Mouse (Mus musculus) left cerebral cortex, adult 18-20 months (tissue): ENCODE measurements at regions not wholly inside any gene's neighbourhood (a gene's known extent, or its start where the extent isn't known, plus 50 kb on each side); places are given as distances from the start of the nearest gene placed in this dataset.

Experiments used
- DNase-seq, 2 experiments: peaks; one replicate each; pipeline ENCODE4 v3.0.0; 2021 to 2022; ENCODE audit warnings: low spot score in 2 of 2, mixed read lengths in 1 of 2

GRCm38 (mm10) chr8:112933815-112934214 is 364.0 kb downstream of the Cntnap4 start:
- no peak for DNase-seq

DNA sequence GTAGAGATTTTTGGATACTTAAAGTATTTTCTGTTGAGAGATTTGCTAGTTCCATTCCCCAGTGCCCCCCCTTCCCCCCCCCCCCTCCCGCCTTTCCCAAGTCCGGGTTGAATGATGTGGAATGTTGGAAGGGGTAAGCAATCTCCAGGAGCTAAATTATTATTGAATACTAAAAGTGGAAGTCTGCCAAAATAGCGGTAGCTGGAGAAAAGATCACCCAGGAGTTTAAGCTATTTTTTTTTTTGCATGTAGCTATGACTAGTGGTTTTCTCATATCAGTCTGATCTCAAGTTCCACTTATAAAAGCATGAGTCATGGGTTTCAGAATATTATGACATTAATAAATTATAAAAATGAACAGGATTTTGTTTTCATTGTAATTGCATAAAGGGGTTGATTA is 365.6 kb downstream of the Cntnap4 start:
- DNase-seq = no peak

DNA sequence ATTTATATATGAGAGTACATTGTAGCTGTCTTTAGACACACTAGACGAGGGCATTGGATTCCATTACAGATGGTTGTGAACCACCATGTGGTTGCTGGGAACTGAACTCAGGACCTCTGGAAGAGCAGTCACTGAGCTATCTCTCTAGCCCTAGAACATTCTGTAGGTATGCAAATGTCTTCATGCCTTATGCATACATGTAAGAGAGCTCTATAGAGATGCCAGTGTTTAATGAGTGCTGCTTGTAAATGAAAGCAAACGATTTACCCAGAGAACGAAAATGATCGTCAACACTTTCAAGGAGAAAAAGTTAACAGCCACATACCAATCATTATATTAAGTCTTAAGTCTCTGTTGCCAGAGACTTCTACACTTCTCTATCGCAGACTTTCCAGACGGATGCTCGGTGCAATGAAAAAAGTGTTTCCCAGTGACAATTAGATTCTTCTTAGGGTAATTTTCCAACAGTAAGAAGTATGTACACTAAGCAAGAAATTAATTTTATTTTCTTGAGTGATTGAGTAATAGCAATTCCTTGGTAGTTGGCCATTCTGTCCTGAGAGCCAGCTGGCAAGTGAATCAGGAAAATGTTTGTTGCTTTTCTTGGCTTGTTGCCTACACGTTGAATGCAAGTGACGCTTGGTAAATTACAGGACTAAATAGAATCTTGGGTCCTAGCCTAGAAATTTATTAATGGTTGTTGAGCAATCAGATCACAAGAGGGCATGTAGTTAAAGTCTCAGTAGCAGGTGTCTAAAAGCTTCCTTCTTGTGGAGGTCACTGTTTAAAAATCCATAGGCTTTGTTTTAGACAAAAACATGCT is 366.3 kb downstream of the Cntnap4 start:
- no peak for DNase-seq

DNA sequence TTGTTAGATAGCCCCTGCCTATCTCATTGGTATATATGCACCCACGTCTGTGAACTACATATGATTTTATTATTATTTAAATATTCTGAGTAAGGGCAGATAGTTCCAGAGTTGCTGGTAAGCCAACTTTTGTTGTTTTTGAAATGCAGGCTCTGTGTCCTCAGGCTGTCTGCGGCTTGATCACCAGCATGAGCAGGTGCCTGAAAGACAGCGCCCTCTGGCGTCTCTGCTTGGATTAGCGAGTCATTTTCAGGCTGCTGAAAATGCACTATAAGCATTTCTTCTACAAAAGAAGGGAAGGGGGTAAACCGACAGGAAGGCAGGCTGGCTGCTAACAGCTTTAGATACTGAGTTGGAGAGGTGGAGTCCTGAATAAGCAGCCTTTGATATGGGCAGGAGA is 402.6 kb downstream of the Cntnap4 start:
- DNase-seq = peak; percentile 87 to 88

DNA sequence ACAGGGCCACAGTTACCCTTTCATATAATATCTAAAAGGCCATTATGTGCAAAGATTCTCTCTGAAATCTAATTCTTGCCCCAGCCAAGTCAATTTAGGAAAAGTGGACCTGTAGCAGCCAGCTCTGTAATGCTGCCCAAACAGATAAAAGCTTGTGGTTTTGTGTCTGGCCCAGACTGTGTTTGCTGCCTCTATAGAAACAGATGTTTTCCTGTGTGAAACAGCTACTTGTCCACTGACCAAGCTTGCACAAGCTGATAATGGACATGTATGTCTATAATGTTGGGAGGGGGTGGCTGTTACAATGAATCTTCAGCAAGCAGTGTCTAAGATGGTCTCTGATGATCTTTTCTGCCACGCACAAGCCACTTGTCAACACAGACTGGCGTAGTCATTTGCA is 405.9 kb downstream of the Cntnap4 start:
- DNase-seq = no peak

GRCm38 (mm10) chr8:112976312-112976711 is 406.5 kb downstream of the Cntnap4 start:
- no peak for DNase-seq

DNA sequence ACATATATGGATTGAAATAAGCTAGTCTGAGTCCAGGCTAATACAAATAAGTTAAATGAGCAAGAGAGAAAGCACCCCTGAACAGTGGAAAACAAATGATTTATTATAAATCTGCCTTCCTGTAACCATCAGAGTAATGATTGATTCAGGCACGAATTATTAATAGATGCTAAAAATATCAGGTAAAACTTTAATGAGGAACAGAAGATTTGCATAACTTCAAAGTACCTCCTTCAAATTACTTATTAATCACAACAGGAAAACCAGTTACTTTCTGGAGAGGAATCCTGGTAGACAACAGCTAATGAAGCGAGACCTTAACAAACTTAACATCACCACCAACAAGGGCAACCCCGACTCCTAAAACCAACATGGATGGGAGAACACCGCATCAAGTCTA is 423.9 kb downstream of the Cntnap4 start:
- DNase-seq = no peak

DNA sequence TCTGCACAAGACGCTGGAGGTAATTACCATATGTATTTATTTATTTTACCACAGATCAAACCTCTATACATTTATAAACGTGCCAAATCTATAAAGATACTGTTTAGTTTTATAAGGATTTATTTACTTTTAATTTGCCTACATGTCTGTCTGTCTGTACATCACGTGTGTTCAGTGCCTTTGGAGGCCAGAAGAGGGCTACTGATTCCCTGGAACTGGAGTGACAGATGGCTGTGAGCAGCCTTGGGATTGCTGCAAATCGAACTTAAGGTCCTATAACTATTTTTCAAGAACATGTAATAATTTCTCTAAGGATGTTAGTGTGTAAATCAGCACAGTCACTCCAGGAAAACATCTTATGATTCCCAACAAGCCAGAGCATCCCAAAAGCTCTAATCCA is 437.5 kb downstream of the Cntnap4 start:
- no peak for DNase-seq

GRCm38 (mm10) chr8:113028880-113029279 is 459.0 kb downstream of the Cntnap4 start:
- DNase-seq = no peak

DNA sequence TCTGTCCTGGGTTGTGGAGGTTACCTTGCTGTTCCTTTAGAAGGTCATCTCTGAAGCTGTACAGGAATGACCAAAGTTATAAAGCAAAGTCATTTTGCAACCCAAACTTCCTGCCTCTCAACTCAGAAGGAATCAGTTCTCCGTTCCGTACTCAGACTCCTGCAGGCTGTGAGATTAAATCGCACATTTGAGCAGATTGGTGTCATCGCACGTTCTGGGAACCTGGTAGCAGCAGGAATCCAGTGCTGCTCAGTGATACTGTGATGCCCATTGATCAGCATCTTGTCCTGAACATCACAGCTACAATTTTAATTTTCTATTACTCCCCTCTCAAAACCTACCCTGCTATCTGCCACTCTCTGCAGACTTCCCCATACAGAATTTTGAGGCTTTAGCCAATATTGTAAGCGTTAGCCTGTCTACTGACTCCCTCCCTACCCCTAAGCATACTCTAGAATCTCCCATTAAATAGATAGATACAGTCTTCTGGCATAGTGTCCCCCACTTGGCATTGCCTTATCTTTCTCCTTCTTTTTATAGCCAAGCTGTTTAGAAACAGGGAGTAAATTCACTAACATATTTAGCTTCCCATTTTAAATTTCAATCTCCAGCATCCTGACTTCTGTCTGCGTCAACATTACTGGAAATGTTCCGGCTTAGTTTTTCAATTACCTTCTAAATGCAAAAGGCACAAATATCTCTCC is 482.1 kb downstream of the Cntnap4 start:
- no peak for DNase-seq

- DNase-seq = no peak
Observed at GRCm38 (mm10) chr8:113065246-113066169, 495.7 kb downstream of the Cntnap4 start.

DNA sequence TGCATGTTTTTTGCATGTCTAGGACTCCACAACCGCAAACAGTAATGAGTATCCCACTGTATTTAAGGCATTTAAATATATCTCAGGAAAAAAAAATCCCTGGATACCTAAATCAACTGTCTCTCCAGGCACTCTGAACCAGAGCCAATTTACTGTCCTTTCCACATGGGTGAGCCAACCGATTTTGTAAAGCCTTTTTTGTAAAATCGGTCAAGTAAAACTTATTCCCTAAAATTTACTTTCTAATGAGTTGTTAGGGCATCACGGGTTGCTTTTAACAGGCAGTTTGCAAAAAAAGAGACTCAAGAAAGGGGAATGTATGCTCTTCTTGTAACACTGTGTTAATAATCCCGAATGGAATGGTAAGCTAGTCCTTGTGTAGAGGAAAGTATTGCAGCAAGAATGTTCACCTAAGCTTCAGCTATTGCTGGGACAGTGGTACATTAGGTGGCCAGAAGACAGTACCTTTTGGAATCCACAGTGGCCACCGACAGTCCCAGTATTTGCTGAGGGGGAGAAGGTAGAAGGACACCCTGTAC is 496.4 kb downstream of the Cntnap4 start:
- DNase-seq = no peak

DNA sequence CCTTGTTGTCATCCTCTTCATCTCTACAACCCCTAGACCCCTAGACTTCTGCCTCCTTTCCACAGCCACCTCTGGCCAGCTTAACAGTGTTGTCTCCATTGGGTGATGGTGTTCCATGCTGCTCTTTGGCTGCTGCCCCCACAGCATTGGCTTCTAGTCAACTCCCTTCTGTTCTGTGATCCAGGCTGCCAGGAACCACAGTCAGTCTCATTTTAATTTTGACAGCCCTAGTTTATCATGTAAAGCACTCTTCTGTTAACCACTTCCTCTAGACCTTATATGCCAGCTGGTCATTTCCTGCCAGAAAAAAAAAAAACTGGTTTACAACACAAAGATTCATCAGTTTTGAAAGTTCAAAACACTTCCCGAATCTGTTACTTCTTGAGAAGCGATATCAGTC is 514.1 kb downstream of the Cntnap4 start:
- DNase-seq = no peak

- no peak for DNase-seq
Observed at GRCm38 (mm10) chr8:113087586-113087985, 517.7 kb downstream of the Cntnap4 start.

GRCm38 (mm10) chr8:113111665-113112064 is 523.7 kb upstream of the Mon1b start:
- DNase-seq = peak in 1 of 2 experiments; percentile 3

DNA sequence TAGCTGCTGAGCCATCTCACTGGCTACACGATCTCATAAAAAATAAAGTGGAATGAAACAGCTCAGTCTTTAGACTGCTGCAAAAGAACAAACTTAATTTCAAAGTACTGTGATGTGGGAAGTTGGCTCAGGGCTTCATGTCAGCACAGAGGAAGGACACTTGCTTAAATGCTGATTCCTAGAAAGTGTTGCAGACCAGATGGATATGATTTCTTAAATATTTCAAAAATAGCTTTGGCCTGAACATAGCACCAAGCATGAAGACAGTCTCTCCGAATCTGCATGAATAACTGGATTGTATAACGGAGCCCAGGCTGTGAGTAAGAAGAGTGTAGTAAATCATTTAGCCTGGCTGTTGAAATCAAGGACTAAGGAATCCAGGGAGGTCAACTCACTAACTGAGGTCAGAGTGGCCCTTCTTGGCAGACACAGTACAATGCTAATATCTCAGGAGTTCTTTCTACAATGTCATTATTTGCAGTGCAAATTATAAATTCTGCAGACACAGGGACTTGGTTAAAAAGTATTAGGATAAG is 521.2 kb upstream of the Mon1b start:
- DNase-seq = peak; percentile 4 to 11

GRCm38 (mm10) chr8:113117241-113117640 is 518.1 kb upstream of the Mon1b start:
- DNase-seq = no peak

- DNase-seq = no peak
Observed at GRCm38 (mm10) chr8:113125586-113125985, 509.8 kb upstream of the Mon1b start.

DNA sequence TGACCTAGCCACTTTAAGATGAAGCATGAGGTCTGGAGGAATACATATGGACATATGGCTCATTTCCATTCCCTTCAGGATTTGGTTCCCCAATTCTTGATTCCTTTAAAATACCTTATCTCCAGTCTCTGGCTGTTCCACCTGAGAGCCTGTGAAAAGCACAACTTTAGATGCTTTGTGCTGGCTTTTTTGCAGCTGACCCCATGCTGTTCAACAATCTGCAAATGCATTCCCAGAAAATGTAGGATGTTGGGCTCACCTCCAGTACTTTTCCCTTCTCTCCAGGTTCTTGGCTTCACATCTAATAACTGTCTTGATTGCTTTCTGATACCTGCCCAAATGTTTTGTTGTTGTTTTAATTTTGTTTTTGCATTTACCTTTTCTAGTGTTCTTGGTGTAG is 498.0 kb upstream of the Mon1b start:
- no peak for DNase-seq

- DNase-seq = no peak
Observed at GRCm38 (mm10) chr8:113140021-113140420, 495.4 kb upstream of the Mon1b start.

DNA sequence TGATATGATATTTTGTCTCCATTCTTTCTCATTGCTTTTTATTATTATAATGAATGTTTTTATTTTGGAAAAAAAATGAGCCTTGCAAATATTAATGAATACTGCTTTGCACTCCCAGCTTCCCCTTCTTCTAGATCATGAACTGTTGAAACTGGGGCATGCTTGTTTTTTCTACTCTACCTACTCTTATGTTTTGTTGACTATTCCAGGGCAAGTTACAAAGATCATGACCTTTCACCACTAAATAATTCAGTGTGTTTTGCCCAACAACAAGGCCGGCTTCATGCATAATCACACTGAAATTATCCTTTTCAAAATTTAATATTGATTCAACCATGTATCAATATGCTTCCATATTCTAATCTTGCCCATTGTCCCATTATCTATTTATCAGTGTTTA is 494.3 kb upstream of the Mon1b start:
- no peak for DNase-seq
